Mouse (Mus musculus): ENCODE results near the gene Ercc6.

- TF ChIP-seq CTCF (IDR thresholded peaks at IDR 0.05; ENCODE audit: borderline replicate concordance, control insufficient read depth, extremely low read depth, insufficient read depth, low read length, poor library complexity) (no peak), POLR2A (IDR thresholded peaks at IDR 0.05; ENCODE audit: control insufficient read depth, extremely low read depth, insufficient read depth, low read length, poor library complexity) (no peak)
These were observed 86.1 kb downstream of the Ercc6 start, which contains the start of gene Prrxl1 for GRCm38 (mm10) chr14:32599290-32600041.
